Mouse (Mus musculus): Measurements from ENCODE around the gene Dlx1.

Dlx1 gene

DNA sequence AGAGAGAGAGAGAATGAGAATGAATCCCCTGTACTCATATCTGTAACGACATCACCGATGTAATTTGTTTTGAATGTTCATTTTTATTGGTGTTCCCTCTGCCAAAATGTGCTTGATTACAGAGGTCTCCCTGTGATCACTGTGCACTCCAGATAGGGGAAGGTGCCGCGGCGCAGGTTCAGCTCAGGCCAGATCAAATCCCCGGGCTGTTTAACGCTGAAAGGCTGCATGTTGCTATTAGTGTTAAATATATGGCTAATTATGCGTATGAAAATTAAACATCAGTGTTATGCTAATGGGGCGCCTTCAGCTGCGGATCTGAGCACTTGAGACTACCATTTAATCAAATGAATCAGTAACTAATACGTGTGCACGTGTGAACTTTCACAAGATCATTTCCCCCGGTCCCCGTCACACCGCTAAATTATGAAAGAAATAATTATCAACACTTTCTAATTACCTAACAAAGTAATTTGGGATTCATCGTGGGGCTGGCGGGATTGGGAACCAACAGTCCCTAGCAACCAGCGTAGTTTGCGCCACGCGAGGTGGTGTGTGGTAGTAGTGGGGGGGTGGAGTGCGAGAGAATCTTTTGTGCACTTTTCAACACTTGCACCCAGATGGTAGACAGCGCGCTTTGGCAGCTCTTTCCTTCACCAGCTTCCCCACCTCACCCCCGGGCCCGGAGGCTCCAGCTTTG, at the start of gene Dlx1:
Dlx1 (plus strand) TSS at position 100 of the 700 bp plus-strand sequence.
- no peak for DNase-seq

DNA sequence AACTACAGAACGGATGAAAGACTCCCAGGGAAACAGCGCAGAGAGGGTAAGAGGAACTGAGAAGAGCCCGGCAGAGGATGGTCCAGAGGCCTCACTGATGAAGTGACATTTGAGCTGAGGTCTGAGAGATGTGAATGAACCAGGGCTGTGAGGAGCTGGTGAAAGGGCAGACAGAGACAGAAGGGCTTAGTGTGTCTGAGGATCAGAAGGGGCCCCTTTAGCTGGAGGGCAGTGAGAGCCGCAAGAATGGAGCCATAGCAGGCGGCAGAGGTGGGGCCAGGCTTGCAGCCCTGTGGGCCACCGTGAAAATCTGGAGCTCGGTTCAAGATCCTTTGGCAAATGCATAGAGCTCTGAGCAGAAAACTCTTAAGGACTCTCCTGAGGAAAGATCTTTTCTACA, 48.0 kb upstream of the Dlx1 start:
- DNase-seq: no peak

DNA sequence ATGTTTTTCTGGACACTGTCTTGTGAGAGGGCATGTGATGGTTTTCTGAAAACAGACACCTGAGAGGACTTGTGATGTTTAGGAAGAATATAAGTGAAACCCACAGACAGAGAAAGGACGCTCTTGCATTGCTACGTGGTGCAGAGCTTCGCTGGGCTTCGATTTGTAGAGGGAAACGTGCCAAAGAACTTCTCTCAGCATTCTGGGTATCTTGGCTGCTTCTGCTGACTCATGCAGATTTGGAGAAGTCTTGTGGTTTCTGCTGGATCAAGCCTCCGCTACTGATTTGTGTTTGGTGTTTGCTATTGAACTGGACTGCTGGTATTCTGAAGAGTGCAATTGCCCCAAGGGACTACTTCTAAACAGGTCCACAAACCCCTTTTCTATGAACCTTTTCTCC, 46.1 kb upstream of the Dlx1 start:
- DNase-seq: no peak

DNA sequence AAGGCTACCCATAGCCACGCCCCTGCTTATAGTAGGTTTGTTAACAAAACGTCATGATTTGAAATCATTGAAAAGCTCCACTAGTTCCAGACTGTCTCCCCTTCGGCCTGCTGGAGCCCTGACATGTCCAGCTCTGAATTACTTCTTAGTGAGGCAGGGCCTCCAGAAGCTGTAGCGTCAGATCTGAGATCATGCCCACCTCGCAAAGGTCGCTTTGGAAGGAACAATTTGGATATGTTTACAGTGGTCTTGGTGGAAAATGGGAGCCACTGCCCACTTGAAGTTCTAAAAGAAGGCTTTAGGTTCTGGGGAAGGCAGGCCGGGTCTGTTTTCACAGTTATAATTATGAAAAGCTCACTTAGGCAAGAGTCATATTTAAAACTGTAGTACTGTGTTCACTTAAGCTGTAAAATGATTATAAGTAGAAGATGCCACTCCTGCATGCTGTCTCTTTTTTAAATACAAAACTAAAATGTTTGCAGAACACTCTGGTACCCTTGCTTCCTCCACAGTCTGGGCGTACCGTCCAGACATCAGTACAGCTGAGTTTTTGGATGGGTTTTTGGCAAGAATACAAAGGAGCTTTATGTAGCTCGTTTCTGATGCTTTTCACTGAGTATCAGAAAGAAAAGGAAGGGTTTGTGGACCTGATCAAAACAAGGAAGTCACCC, 44.7 kb upstream of the Dlx1 start:
- DNase-seq: no peak

DNA sequence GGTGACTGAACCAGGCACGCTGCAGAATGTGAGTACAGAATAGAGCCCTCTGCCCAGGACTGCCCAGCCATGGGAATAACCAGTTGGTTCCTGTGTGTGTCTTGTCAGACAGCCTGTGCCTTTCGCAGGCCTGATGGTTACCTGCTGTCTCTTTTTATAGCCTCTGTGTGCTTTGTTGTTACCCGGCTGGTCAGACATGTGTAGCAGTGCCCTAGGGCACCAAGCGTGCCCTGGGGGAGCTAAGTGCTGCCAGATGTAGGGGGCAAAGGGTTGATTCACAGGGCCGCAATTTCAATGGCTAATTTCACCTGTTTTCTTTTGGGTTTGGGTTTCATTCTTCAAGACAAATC, 44.2 kb upstream of the Dlx1 start:
- DNase-seq: no peak

DNA sequence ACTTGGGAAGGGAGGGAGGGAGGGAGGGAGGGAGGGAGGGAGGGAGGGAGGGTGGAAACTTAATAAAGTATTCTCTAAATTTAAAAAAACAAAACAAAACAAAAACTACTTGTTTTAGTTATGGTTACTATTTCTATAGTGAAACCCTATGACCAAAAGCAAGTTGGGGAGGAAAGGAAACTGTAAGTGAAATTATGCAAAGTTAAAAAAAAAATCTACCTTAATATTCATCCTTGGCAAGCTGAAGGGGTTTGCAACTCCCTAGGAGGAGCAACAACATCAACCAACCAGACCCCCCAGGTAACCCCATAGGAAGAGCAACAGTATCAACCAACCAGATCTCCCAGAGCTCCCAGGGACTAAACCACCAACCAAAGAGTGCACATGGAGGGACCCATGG, 36.6 kb upstream of the Dlx1 start:
- no peak for DNase-seq

DNA sequence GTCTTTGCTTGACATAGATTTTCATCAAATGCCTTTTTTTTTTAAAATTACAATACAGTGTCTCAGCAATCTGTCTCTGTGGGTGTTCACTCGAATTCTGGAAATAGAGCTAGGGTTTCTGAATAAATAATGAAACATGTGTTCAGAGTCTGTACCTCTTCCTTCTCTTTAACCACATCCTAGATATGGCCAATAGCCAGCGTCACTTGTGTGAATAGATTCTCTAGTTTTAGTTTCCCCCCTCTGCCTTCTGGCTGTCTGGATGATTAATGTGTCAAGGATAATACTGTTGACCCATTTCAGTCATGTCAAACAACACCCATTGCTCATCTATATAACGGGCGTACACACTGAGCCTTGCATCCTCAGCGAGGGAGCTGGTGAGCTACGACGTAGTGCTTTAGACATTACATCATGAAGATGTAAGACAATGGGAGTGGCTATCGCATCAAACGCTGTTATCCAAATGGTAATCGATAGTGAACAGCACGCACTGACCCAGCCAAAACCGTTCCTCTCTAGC, 34.7 kb upstream of the Dlx1 start:
- no peak for DNase-seq

DNA sequence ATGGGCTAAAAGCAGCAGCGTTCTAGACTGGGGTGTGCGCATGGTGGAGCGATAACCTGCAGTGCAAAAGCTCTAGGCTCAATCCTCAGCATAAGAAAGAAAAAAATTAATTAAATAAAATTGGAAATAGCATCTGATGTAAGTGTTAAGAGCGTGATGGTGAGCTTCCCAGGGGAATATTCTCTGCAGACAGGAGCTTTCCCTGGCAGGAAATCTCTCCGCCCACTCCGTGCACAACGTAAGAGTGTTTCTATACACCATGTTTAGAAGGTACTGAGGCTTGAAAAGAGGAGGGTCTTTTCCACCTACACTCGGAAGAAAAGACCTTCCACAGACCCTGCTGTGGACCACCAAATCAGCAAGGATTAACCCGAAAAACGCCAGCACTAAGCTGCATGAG, 33.4 kb upstream of the Dlx1 start:
- no peak for DNase-seq

DNA sequence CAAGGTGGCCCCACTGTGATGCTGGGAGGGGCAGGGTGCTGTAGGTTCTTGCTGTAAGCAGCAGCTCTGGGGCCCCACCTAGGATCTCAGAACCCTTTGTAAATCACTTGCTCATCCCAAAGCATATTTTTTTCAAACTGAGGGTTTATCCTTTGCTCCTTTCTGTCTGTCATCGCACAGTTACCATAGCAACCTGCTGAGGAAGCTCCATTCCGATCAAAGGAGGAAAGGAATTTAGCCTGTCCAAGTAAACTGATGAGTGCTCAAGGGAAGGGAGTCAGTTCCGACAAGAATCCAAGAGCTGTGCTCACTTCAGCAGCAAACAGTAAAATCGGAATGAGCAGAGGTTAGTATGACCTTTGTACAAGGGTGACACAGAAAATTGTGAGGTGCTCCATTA, 32.9 kb upstream of the Dlx1 start:
- DNase-seq: no peak

DNA sequence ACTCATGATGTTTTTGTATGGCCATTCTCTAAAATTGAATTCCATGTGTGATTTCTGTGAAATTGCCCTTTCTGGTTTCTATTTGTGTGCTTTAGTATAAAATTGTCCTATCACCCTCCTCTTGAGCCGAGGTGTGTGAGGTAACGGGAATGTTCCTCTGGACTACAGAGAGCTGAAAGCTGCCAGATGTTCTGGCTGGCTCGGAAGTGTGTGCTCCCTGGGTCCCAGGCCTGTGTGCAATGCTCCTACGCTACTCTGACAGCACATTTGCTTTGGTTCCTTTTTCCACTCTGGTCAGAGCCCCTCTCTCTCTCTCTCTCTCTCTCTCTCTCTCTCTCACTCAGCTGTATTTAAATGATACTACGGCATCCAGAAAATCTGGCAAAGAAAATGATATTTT, 30.7 kb upstream of the Dlx1 start:
- no peak for DNase-seq

DNA sequence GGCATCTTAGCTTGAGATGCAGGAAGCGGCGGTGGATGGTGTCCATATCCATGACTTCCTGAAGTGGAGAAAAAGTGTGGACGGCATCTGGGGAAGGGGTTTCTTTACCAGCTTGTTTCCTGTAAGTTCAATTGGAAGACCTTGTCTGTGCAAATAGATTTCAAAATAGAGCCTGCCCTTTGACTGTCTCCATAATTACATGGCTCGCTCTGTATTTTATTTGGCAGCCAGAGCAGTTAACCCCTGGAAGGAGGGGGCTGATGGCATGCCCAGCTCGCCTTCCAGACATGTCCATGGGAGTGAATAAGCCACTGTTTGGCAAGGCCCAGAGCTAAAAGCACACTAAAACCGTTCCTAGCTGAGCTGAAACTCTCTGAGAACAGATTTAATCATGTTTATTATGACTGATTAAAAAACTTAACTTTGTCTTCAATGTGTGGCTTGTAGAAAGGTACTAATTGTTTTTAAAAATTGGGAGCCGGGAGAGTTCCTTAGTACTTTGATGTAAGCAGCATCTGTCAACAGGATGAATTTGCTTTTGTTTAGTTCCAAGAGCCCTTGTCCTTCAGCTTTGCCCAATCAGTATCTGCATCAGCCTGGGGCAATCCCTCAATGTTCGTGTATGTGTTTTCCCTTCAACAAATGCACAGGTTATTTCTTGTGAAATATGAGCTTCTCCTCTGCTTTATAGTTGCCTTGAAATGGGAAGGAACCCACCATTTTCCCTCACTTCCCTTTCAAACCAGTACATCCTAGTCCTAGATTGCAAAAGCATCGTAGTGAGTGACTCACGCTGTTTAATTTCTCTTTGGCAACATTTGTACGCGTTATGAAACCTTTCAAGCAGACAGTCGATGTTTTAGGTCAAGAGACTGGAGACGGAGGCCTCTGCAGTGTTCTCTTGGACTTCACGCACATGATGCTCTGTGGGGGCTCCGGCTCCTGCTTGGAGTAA, 28.4 kb upstream of the Dlx1 start:
- peak; percentile 62 for DNase-seq

DNA sequence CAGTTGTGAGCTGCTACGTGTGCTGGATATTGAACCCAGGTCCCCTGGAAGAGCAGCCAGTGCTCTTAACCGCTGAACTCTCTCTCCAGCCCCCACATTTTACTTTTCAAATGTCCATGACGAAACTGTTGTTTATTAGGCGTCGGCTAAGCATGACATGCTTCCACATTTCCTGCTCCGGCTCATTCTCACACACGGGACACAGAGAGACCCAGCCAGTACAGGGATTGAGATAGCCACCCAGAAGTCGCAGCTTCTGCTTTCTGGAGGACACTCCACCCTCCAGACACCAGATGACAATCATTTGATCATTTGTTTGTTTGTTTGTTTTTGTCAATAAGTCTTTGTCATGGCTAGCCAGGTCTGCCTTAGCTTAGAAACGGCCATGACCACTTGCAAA, 23.1 kb upstream of the Dlx1 start:
- DNase-seq: no peak

DNA sequence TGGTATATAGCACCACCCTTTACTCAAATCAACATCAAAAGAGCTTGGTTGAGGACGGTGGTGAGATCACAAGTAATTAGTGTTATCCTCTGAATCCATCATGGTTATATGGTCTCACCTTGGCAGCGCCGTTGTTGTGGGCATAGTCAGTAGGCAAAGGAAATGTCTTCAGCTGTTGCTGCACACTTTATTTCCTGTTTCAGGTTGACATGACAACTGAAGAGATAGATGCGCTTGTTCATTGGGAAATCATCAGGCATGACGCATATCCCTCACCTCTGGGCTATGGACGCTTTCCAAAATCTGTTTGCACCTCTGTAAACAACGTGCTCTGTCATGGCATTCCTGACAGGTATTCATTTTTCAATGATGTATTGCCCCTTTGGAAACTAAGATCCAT, 16.7 kb upstream of the Dlx1 start:
- no peak for DNase-seq

DNA sequence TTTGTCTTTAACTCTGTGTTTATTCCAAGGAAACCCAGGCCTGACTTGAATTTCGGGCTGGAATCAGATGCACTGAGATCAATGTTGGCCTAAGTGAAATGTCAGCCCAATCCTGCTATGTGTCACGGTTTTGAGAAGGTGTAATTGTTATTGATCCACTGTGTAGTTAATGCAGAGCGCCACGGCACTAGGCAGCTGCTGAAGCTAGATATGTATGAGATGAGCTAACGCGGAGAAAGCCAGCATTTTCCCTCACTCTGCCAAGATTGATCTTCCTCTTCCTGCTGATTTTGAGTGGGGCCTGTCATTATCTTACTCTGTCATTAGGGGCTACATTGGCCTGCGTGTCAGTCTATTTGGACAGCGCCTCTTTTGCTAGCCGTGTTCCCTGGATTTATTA, 15.6 kb upstream of the Dlx1 start:
- DNase-seq: no peak

DNA sequence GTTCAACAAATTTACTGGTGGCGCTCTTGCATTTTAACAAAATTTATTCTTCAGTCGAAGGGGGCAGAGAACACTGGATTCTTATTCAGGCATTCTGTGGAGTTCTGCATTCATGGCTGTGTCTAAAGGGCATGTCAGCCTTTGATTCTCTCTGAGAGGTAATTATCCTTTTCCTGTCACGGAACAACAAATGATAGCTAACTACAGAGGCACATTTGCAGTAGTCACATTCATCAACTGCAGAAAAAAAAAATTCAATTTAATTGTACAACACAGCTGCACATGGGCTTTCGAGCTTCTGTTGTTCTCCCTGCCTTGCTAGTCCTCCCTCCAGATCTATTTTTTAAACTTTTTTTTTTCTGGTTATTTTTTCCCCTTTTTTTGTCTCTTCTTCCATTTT, 10.9 kb upstream of the Dlx1 start:
- DNase-seq: no peak

DNA sequence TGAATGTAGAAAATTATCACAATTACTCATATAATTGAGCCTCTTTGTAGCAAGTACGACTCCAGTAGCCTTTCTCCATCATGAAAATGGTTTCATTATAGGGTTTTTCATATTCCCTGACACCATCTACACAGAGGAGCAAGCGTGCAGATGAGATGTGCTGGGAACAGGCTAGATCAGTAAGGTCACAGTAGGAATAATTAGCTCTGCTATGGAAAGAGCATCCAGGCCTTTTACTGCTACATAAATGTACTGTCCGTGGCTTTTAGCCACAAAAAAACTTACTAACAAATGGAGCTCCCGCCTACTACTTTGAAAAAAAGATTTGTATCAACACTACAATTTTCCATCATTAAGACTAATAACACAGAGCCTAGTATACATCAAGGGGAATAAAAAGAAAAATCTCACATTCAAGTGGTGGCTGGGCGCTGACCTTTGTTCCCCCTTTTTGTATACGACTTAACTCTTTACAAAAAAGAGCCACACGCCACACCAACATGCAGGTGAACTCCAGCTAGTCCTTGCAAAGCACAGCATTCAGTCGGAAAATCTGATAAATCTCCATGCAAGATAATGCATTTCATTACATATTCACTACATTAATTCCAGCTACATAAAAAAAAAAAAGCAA, 10.3 kb upstream of the Dlx1 start:
- DNase-seq: no peak

DNA sequence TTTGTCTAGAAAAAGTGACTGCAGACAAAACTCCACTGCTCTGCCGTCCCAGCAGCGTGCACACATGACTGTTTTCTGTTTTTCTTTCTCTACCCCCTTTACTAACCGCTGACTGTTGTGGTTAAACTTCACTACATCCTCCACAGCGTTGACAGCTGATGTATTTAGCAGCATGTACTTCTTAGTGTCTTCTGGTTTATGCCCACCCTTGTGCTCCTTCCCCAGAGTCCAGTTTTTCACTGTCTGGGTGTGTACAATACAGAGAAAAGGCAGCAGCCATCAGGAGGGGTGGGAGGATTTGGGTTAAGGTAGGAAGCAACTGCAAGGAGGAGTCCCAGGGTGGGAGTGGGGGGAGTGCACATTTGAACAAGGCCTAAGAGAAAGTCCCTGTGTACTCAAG, 5.0 kb upstream of the Dlx1 start:
- no peak for DNase-seq

DNA sequence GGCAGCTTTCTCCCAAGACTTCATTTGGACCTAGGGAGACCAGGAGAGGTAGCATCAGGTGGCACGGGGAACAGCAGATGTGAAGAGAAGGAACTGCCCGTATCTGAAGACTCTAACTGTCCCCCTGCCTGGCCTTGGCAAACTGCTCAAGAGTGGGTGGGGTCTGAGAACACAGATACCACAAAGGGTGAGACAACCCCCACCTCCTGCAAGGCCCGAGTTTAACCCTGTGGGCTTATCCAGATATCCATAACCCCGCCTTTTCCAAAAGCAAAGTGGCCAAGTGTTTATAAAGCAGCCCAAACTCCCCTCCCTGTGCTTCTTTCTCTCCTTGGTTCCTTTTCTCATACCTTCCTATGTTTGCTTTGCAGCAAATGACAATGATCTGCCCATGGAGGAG, 4.5 kb upstream of the Dlx1 start:
- DNase-seq: no peak

DNA sequence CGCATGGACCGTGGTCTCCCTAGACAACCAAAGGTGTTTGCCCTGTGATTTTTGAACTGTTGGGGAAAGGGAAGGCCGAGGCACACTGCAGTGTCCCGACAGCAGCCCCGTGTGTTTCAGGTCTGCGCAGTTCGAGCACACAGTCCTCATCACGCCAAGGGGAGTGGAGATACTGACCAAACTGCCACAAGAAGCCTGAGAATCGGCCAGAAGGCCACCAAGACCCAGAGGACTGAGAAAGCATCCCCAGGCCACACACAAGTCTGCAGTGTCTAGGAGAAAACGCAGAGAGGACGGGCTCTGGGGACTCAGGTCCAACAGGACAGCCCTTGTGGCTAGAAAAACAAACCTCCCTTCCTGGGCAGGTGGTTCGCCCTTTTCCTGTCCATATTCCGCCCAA, 3.1 kb upstream of the Dlx1 start:
- no peak for DNase-seq

DNA sequence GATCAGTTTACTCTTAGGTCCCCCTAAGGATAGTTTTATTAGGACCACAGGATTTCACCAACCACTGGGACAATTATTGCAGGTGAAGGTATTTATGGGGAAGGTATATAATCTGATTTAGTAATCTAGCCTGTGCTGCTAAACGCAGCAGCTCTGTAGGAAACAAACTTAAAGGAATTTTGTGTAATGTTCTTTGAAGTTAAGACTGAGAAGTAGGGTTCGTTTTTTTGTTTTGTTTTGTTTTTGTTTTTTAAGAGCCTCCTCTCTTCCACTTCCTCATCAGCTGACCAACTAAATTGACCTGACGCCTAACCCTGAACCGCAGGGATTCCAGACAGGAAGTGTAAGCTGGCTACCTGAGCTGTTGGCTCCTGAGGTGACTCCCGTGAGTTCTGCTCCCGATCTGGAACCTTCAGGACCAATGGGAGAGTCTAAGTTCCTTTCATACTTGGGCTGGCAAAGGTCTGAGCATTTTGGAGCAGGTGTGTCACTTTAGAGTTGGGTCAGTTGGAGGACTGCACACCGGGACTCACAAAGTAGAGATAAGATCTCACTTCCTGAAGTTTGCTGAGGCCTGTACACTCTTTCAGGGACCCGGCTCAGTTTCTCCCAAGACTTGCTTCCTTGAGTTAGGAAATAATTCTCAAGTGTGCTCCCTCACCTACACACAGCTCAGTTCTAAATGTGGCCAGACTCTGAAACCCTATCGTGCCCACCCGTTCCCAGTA, 1.2 kb upstream of the Dlx1 start:
- no peak for DNase-seq

DNA sequence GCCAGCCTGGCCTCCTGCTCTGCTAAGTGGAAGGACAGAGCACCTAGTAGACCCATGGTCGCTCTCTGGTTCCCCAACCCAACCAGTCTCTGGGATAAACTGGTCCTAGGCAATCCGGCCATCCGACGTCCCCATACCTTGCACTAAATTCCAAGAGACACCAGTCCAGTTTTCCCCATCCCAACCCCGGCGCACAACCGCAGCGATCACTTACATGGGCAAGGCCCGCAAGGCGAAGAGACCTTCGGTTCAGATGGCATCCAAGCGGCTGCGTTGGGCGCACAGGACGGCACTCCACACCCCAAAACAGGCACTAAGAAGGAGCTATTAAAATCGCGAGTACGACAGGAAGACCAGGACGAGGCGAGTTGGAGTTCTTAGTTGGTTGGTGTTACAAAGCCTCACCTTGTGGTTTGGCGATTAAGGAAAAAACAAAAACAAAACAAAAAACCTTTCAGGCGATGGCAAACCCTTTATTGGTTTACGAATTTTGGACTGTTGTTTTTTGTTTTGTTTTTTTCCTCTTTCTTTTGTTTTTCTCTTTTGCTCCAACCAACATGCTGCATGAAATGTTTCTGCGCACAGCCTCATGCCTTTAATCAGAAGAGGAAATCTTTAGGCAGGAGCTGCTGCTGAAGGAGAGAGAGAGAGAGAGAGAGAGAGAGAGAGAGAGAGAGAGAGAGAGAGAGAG, 445 bp upstream of the Dlx1 start:
- no peak for DNase-seq

All from lung, postnatal 36 days (tissue).